In the genomic region with DNA sequence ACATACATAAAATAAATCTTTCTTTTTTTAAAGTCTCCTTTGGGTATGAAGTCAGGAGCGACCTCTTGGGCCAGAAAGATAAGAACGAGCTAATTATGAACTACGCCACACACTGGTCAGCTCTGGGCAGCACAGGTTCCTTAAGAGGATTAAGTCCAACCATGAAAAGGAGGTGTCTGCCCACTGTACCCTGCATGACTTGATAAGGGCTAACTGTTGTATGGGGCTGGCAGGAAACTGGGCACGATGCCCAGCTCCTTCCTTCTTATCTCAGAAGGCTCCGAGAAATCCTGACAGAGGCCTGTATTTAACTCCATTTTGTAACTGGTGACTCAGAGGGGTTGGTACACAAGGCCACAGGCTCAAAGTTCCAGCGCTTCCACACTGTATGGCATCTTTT, we compare ENCODE assay signal across 9 mouse cellular contexts. TPM values are rescaled to one million over a fixed set of nuclear protein-coding genes. Genes with fewer than 3 reads are reported as not detected.
DNase-seq lines count a peak whose midpoint lies in the region; ATAC-seq and TF ChIP-seq lines count a peak whose summit lies in the region.
"Had no signal": no experiment of that assay in that cellular context is flagged by ENCODE, and none has a peak within 500 bp of the region (broad histone marks: within the 10 kb centered on the region; RNA-seq: fewer than 3 reads in every experiment).

No protein-coding gene starts in this region.

- H3K36me3 ChIP-seq in midbrain, postnatal 0 days (ENCODE audit: insufficient read depth, low read length), result no peaks in the 10 kb centered on the region
- H3K36me3 ChIP-seq in midbrain, embryonic 10.5 days, result no peaks in the 10 kb centered on the region
- no peaks in the 10 kb centered on the region for H3K36me3 ChIP-seq in forebrain, embryonic 10.5 days (replicated peaks)

- no peak for ATAC-seq in midbrain, postnatal 0 days (ENCODE audit: low FRiP score)
- peak; percentile 59 to 73 for ATAC-seq in hematopoietic stem cell, adult 5-6 weeks (replicated peaks in 1 of 2; ENCODE audit: insufficient read depth in 1 of 2, low FRiP score in 2 of 2, low TSS enrichment in 1 of 2, low read depth in 1 of 2, poor library complexity in 2 of 2, severe bottlenecking in 2 of 2)

- no peak for TF ChIP-seq POLR2A in brain, embryonic 14.5 days (IDR thresholded peaks at IDR 0.05; ENCODE audit: borderline replicate concordance, extremely low read depth, insufficient read depth, insufficient read length, poor library complexity, severe bottlenecking)

- H3K9ac ChIP-seq in midbrain, postnatal 0 days (replicated peaks; ENCODE audit: low read length, poor library complexity, severe bottlenecking), result no peak overlapping the region

- WGBS in midbrain, postnatal 0 days, result 51% methylated on average over 6 of the region's 6 CpGs
- WGBS in midbrain, embryonic 10.5 days, result 94% methylated on average over 6 of the region's 6 CpGs
- 95% methylated on average over 6 of the region's 6 CpGs for WGBS in forebrain, embryonic 10.5 days

- 0 out of 2 replicates have a peak, but pooled peaks have one; percentile 13 for TF ChIP-seq CTCF in midbrain, postnatal 0 days (IDR thresholded peaks at IDR 0.05)
- no peak for TF ChIP-seq CTCF in brain, embryonic 14.5 days (IDR thresholded peaks at IDR 0.05; ENCODE audit: borderline replicate concordance, extremely low read depth, insufficient read depth, insufficient read length)

- no peak overlapping the region for H3K4me3 ChIP-seq in midbrain, postnatal 0 days (ENCODE audit: low read depth, low read length)
- no peak overlapping the region for H3K4me3 ChIP-seq in midbrain, embryonic 10.5 days
- no peak overlapping the region for H3K4me3 ChIP-seq in forebrain, embryonic 10.5 days

- H3K27ac ChIP-seq in midbrain, postnatal 0 days (ENCODE audit: low read depth, low read length), result no peak overlapping the region
- no peak overlapping the region for H3K27ac ChIP-seq in midbrain, embryonic 10.5 days (replicated peaks)
- no peak overlapping the region for H3K27ac ChIP-seq in forebrain, embryonic 10.5 days

- H3K4me1 ChIP-seq in midbrain, postnatal 0 days (ENCODE audit: insufficient read depth, low read length), result no peaks in the 10 kb centered on the region
- H3K4me1 ChIP-seq in midbrain, embryonic 10.5 days, result peaks cover 6% of the 10 kb centered on the region; the same call in 1 of the 2 replicates
- peaks cover 13% of the 10 kb centered on the region for H3K4me1 ChIP-seq in forebrain, embryonic 10.5 days

- no peaks in the 10 kb centered on the region for H3K9me3 ChIP-seq in midbrain, postnatal 0 days (ENCODE audit: low read length)
- no peaks in the 10 kb centered on the region for H3K9me3 ChIP-seq in midbrain, embryonic 10.5 days (replicated peaks)
- H3K9me3 ChIP-seq in forebrain, embryonic 10.5 days, result no peaks in the 10 kb centered on the region

- H3K4me2 ChIP-seq in midbrain, postnatal 0 days (ENCODE audit: low read depth, low read length, poor library complexity, severe bottlenecking), result no peak overlapping the region

- no peak for DNase-seq in midbrain, postnatal 0 days (ENCODE audit: low spot score)
- no peak for DNase-seq in midbrain, embryonic 10.5 days (ENCODE audit: low spot score)
- peak; percentile 74 for DNase-seq in brain, embryonic 14.5 days (ENCODE audit: low read depth)
- DNase-seq in spleen, postnatal 36 days (ENCODE audit: low spot score in 2 of 2), result peak; percentile 38 to 51
- no peak for DNase-seq in kidney, adult 9 months
- no peak for DNase-seq in kidney, adult 18-20 months
- no peak for DNase-seq in forebrain, embryonic 10.5 days (ENCODE audit: extremely low spot score, low spot score)

- no peaks in the 10 kb centered on the region for H3K27me3 ChIP-seq in midbrain, postnatal 0 days (ENCODE audit: insufficient read depth, low read length)
- peaks cover 26% of the 10 kb centered on the region for H3K27me3 ChIP-seq in midbrain, embryonic 10.5 days (ENCODE audit: low read depth, poor library complexity, severe bottlenecking)
- peaks cover 18% of the 10 kb centered on the region for H3K27me3 ChIP-seq in forebrain, embryonic 10.5 days (ENCODE audit: poor library complexity, severe bottlenecking)

RNA-seq across cellular contexts. Expression of a gene that starts 6.8 kb away (rescaled TPM):
- 3.4 and 4.4 TPM in 2 replicates for total RNA-seq in midbrain, postnatal 0 days (2014; rRNA removed)
- 5.8 and 6.0 TPM in 2 replicates for polyA plus RNA-seq in midbrain, postnatal 0 days (2015; fragmentation: Nextera tagmentation; extraction: Ambion mirVana)
- polyA plus RNA-seq in midbrain, embryonic 10.5 days (2016; fragmentation: Nextera tagmentation; extraction: Ambion mirVana), result 5.5 and 6.2 TPM in 2 replicates
- polyA plus RNA-seq in brain, embryonic 14.5 days (2012; rRNA removed), result 8.6 and 8.9 TPM in 2 replicates
- 9.1 and 26.1 TPM in 2 replicates for total RNA-seq in hematopoietic stem cell, adult 5-6 weeks (2017)
- 9.3 and 10.2 TPM in 2 replicates for polyA plus RNA-seq in forebrain, embryonic 10.5 days (2016; fragmentation: Nextera tagmentation; extraction: Ambion mirVana)

RNA-seq across cellular contexts. Expression of a gene that starts 10.5 kb away (rescaled TPM):
- not detected in 2 replicates for total RNA-seq in midbrain, postnatal 0 days (2014; rRNA removed)
- polyA plus RNA-seq in midbrain, postnatal 0 days (2015; fragmentation: Nextera tagmentation; extraction: Ambion mirVana), result 0.17 and 0.23 TPM in 2 replicates
- polyA plus RNA-seq in midbrain, embryonic 10.5 days (2016; fragmentation: Nextera tagmentation; extraction: Ambion mirVana), result not detected in 2 replicates
- polyA plus RNA-seq in brain, embryonic 14.5 days (2012; rRNA removed), result not detected in 2 replicates
- total RNA-seq in hematopoietic stem cell, adult 5-6 weeks (2017), result not detected in 2 replicates
- not detected in 2 replicates for polyA plus RNA-seq in forebrain, embryonic 10.5 days (2016; fragmentation: Nextera tagmentation; extraction: Ambion mirVana)
- polyA plus RNA-seq: kidney, embryonic 14.5 days had no signal

RNA-seq across cellular contexts. Expression of a gene that starts 34.4 kb away (rescaled TPM):
- total RNA-seq in midbrain, postnatal 0 days (2014; rRNA removed), result 27.0 and 30.3 TPM in 2 replicates
- polyA plus RNA-seq in midbrain, postnatal 0 days (2015; fragmentation: Nextera tagmentation; extraction: Ambion mirVana), result 13.9 and 14.7 TPM in 2 replicates
- polyA plus RNA-seq in midbrain, embryonic 10.5 days (2016; fragmentation: Nextera tagmentation; extraction: Ambion mirVana), result 23.5 and 30.5 TPM in 2 replicates
- polyA plus RNA-seq in brain, embryonic 14.5 days (2012; rRNA removed), result 9.3 and 30.0 TPM in 2 replicates
- not detected in 2 replicates for total RNA-seq in hematopoietic stem cell, adult 5-6 weeks (2017)
- 21.3 and 24.8 TPM in 2 replicates for polyA plus RNA-seq in forebrain, embryonic 10.5 days (2016; fragmentation: Nextera tagmentation; extraction: Ambion mirVana)
- polyA plus RNA-seq: kidney, embryonic 14.5 days had no signal

RNA-seq across cellular contexts. Expression of a gene that starts 37.6 kb away (rescaled TPM):
- total RNA-seq in midbrain, postnatal 0 days (2014; rRNA removed), result 26.7 and 27.9 TPM in 2 replicates
- 49.9 and 52.9 TPM in 2 replicates for polyA plus RNA-seq in midbrain, postnatal 0 days (2015; fragmentation: Nextera tagmentation; extraction: Ambion mirVana)
- polyA plus RNA-seq in midbrain, embryonic 10.5 days (2016; fragmentation: Nextera tagmentation; extraction: Ambion mirVana), result 35.6 and 37.0 TPM in 2 replicates
- polyA plus RNA-seq in brain, embryonic 14.5 days (2012; rRNA removed), result 16.8 and 23.2 TPM in 2 replicates
- 7.4 and 7.9 TPM in 2 replicates for total RNA-seq in hematopoietic stem cell, adult 5-6 weeks (2017)
- 33.0 and 35.5 TPM in 2 replicates for polyA plus RNA-seq in forebrain, embryonic 10.5 days (2016; fragmentation: Nextera tagmentation; extraction: Ambion mirVana)

RNA-seq across cellular contexts. Expression of a gene that starts 45.1 kb away (rescaled TPM):
- 1.9 and 2.1 TPM in 2 replicates for total RNA-seq in midbrain, postnatal 0 days (2014; rRNA removed)
- 2.5 and 2.7 TPM in 2 replicates for polyA plus RNA-seq in midbrain, postnatal 0 days (2015; fragmentation: Nextera tagmentation; extraction: Ambion mirVana)
- polyA plus RNA-seq in midbrain, embryonic 10.5 days (2016; fragmentation: Nextera tagmentation; extraction: Ambion mirVana), result 3.9 and 4.6 TPM in 2 replicates
- polyA plus RNA-seq in brain, embryonic 14.5 days (2012; rRNA removed), result 3.1 and 3.5 TPM in 2 replicates
- total RNA-seq in hematopoietic stem cell, adult 5-6 weeks (2017), result 8.4 and 13.2 TPM in 2 replicates
- polyA plus RNA-seq in forebrain, embryonic 10.5 days (2016; fragmentation: Nextera tagmentation; extraction: Ambion mirVana), result 3.7 and 4.4 TPM in 2 replicates

Comparison
In these comparisons a context has a peak if more than half of its experiments do, and no peak if none do; other contexts are left out.
1. DNase-seq: peak in brain, embryonic 14.5 days (single experiment) and spleen, postnatal 36 days (2 of 2); none in midbrain, postnatal 0 days (single experiment), midbrain, embryonic 10.5 days (single experiment), kidney, adult 9 months (single experiment), kidney, adult 18-20 months (single experiment) and forebrain, embryonic 10.5 days (single experiment).